Mouse (Mus musculus) liver, embryonic 18 days (tissue): ENCODE measurements around the gene Sapcd2. TPM values are rescaled to one million over a fixed set of nuclear protein-coding genes. Genes with fewer than 3 reads are reported as not detected.

Experiments
- polyA plus RNA-seq: library from polyadenylated mRNA; depleted of rRNA; stranded (reverse); fragments of >200 nt; gene quantifications from 2 replicates; pipeline ENCODE4 v1.2.3, GENCODE M21; 2012; rRNA removed

Gene Sapcd2
- polyA plus RNA-seq = 8.4 and 10.1 TPM in 2 replicates

GRCm38 (mm10) chr2:25371764-25372643, at the start of gene Sapcd2:
Sapcd2 (plus strand) TSS chr2:25372321.

GRCm38 (mm10) chr2:25332286-25333160, 39.6 kb upstream of the Sapcd2 start, which contains the start of gene Man1b1:
Man1b1 (plus strand) TSS chr2:25332338.

GRCm38 (mm10) chr2:25356208-25357079, 15.7 kb upstream of the Sapcd2 start, which contains the start of gene Dpp7:
Dpp7 (minus strand) TSS chr2:25356359.

GRCm38 (mm10) chr2:25365091-25365761, 6.9 kb upstream of the Sapcd2 start, which contains the start of gene Uap1l1:
Uap1l1 (minus strand) TSS chr2:25365682.

GRCm38 (mm10) chr2:25395721-25396596, 23.8 kb downstream of the Sapcd2 start, which contains the start of gene Entpd2:
Entpd2 (plus strand) TSS chr2:25395874.

GRCm38 (mm10) chr2:25399051-25399450, 26.9 kb downstream of the Sapcd2 start, which contains the start of gene Npdc1:
Npdc1 (plus strand) TSS chr2:25399351.

GRCm38 (mm10) chr2:25422587-25423410, 50.7 kb downstream of the Sapcd2 start, which contains the start of gene Fut7:
Fut7 (plus strand) TSS chr2:25423267.

Other genes starting within 250 kb of the Sapcd2 start
- 2.5 and 3.5 TPM in 2 replicates for gene Nrarp, start 191.6 kb upstream of the Sapcd2 start, polyA plus RNA-seq
- 6.2 and 6.6 TPM in 2 replicates for gene Tor4a, start 175.4 kb upstream of the Sapcd2 start, polyA plus RNA-seq
- gene Nelfb, start 160.8 kb upstream of the Sapcd2 start, polyA plus RNA-seq = 17.8 and 19.8 TPM in 2 replicates
- gene Stpg3, start 157.7 kb upstream of the Sapcd2 start, polyA plus RNA-seq = not detected in 2 replicates
- gene Fam166a, start 153.6 kb upstream of the Sapcd2 start, polyA plus RNA-seq = not detected in 2 replicates
- gene Tubb4b, start 147.6 kb upstream of the Sapcd2 start, polyA plus RNA-seq = 344 and 395 TPM in 2 replicates
- 0.05 TPM in 1 of 2 replicates, not detected in the other for gene Slc34a3, start 138.0 kb upstream of the Sapcd2 start, polyA plus RNA-seq
- 0.02 TPM in 1 of 2 replicates, not detected in the other for gene Rnf224, start 135.5 kb upstream of the Sapcd2 start, polyA plus RNA-seq
- gene Rnf208, start 130.1 kb upstream of the Sapcd2 start, polyA plus RNA-seq = 0.78 TPM in 2 replicates
- gene Cysrt1, start 129.9 kb upstream of the Sapcd2 start, polyA plus RNA-seq = not detected in 2 replicates
- gene AL732309.1, start 125.5 kb upstream of the Sapcd2 start, polyA plus RNA-seq = 4.5 and 4.6 TPM in 2 replicates
- 12.7 and 14.9 TPM in 2 replicates for gene Tmem203, start 116.9 kb upstream of the Sapcd2 start, polyA plus RNA-seq
- 2.4 and 3.4 TPM in 2 replicates for gene Tprn, start 109.7 kb upstream of the Sapcd2 start, polyA plus RNA-seq
- gene Ssna1, start 99.9 kb upstream of the Sapcd2 start, polyA plus RNA-seq = 48.3 and 51.8 TPM in 2 replicates
- 19.6 and 21.3 TPM in 2 replicates for gene Anapc2, start 99.8 kb upstream of the Sapcd2 start, polyA plus RNA-seq
- not detected in 2 replicates for gene Tmem210, start 84.2 kb upstream of the Sapcd2 start, polyA plus RNA-seq
- 0.05 TPM in 1 of 2 replicates, not detected in the other for gene Lrrc26, start 82.4 kb upstream of the Sapcd2 start, polyA plus RNA-seq
- 0.01 TPM in 1 of 2 replicates, not detected in the other for gene Grin1, start 53.1 kb upstream of the Sapcd2 start, polyA plus RNA-seq
- 5.0 and 5.1 TPM in 2 replicates for gene Man1b1, start 40.0 kb upstream of the Sapcd2 start, polyA plus RNA-seq
- gene Dpp7, start 16.0 kb upstream of the Sapcd2 start, polyA plus RNA-seq = 16.5 and 17.1 TPM in 2 replicates
- gene Uap1l1, start 6.6 kb upstream of the Sapcd2 start, polyA plus RNA-seq = 7.3 and 8.2 TPM in 2 replicates
- gene Entpd2, start 23.6 kb downstream of the Sapcd2 start, polyA plus RNA-seq = 6.0 and 7.2 TPM in 2 replicates
- gene Npdc1, start 27.0 kb downstream of the Sapcd2 start, polyA plus RNA-seq = 6.9 and 7.6 TPM in 2 replicates
- gene Fut7, start 50.9 kb downstream of the Sapcd2 start, polyA plus RNA-seq = 0.87 and 0.96 TPM in 2 replicates
- gene Abca2, start 56.4 kb downstream of the Sapcd2 start, polyA plus RNA-seq = 2.1 and 2.4 TPM in 2 replicates
- gene Clic3, start 84.5 kb downstream of the Sapcd2 start, polyA plus RNA-seq = 1.8 and 2.3 TPM in 2 replicates
- 12.5 and 13.0 TPM in 2 replicates for gene Paxx, start 88.8 kb downstream of the Sapcd2 start, polyA plus RNA-seq
- gene Ptgds, start 97.7 kb downstream of the Sapcd2 start, polyA plus RNA-seq = 0.68 and 0.72 TPM in 2 replicates
- not detected in 2 replicates for gene Lcn12, start 121.6 kb downstream of the Sapcd2 start, polyA plus RNA-seq
- gene Fbxw5, start 128.4 kb downstream of the Sapcd2 start, polyA plus RNA-seq = 4.7 and 5.0 TPM in 2 replicates
- 91.0 TPM in 2 replicates for gene C8g, start 129.4 kb downstream of the Sapcd2 start, polyA plus RNA-seq
- gene Traf2, start 174.6 kb downstream of the Sapcd2 start, polyA plus RNA-seq = 5.9 and 6.6 TPM in 2 replicates
- gene Edf1, start 185.5 kb downstream of the Sapcd2 start, polyA plus RNA-seq = 102 and 106 TPM in 2 replicates
- 0.99 and 2.5 TPM in 2 replicates for gene Mamdc4, start 202.5 kb downstream of the Sapcd2 start, polyA plus RNA-seq
- 33.1 and 38.3 TPM in 2 replicates for gene Phpt1, start 202.9 kb downstream of the Sapcd2 start, polyA plus RNA-seq
- gene Ajm1, start 209.4 kb downstream of the Sapcd2 start, polyA plus RNA-seq = 0.05 and 0.13 TPM in 2 replicates
- 17.2 and 22.1 TPM in 2 replicates for gene Rabl6, start 236.2 kb downstream of the Sapcd2 start, polyA plus RNA-seq
- gene Ccdc183, start 245.4 kb downstream of the Sapcd2 start, polyA plus RNA-seq = not detected in 2 replicates
- 23.0 and 24.3 TPM in 2 replicates for gene Tmem141, start 249.7 kb downstream of the Sapcd2 start, polyA plus RNA-seq